Mouse (Mus musculus) lung, embryonic 15.5 days (tissue): ENCODE data around the gene Gm10309. TPM values are rescaled to one million over a fixed set of nuclear protein-coding genes. Genes with fewer than 3 reads are reported as not detected.

Source experiments
- ATAC-seq: fragments of 200-750 bp; cut with Nextera tagmentation; 2 replicates; pipeline ENCODE4 v1.8.0; 2017; ENCODE audit warnings: moderate number of reproducible peaks, borderline replicate concordance; ENCODE audit not compliant: low FRiP score, low TSS enrichment; ENCODE audit errors: extremely low read depth
- H3K27ac ChIP-seq: fragments of 300-500 bp; sonication (generic); 2 replicates; pipeline ENCODE4 v1.5.1; 2015; ENCODE audit warnings: moderate library complexity, mild to moderate bottlenecking, inconsistent platforms
- H3K27me3 ChIP-seq: fragments of 300-500 bp; sonication (generic); 2 replicates; pipeline ENCODE4 v1.6.1; 2015; ENCODE audit warnings: inconsistent platforms
- H3K36me3 ChIP-seq: fragments of 300-500 bp; sonication (generic); 2 replicates; pipeline ENCODE4 v1.6.1; 2015; ENCODE audit warnings: inconsistent platforms
- H3K4me1 ChIP-seq: fragments of 300-500 bp; sonication (generic); 2 replicates; pipeline ENCODE4 v1.6.1; 2015; ENCODE audit warnings: inconsistent platforms
- H3K4me2 ChIP-seq: fragments of 300-500 bp; sonication (generic); 2 replicates; pipeline ENCODE4 v1.6.1; 2015; ENCODE audit warnings: inconsistent platforms, mild to moderate bottlenecking, moderate library complexity
- H3K4me3 ChIP-seq: fragments of 300-500 bp; sonication (generic); 2 replicates; pipeline ENCODE4 v1.5.1; 2015; ENCODE audit warnings: mild to moderate bottlenecking, inconsistent platforms
- H3K9ac ChIP-seq: fragments of 300-500 bp; sonication (generic); 2 replicates; pipeline ENCODE4 v1.6.1; 2015; ENCODE audit warnings: inconsistent platforms
- H3K9me3 ChIP-seq: fragments of 300-500 bp; sonication (generic); 2 replicates; pipeline ENCODE4 v1.6.1; 2016; ENCODE audit warnings: inconsistent platforms
- WGBS: fragments of 180-500 bp; shearing (Covaris S2); methylation state at CpG from one replicate; pipeline ENCODE4 v1.1.7; 2015; 5-methylcytosine and 5-hydroxymethylcytosine counted together
- polyA plus RNA-seq: library from polyadenylated mRNA; unstranded; fragments of >200 nt; fragmentation: Nextera tagmentation; extraction: Ambion mirVana; gene quantifications from 2 replicates; pipeline ENCODE4 v1.2.1, GENCODE M21; 2015

Gene Gm10309
- polyA plus RNA-seq: 0.25 and 0.40 TPM in 2 replicates

- ATAC-seq: no peak
- H3K36me3 ChIP-seq: no peaks in the 10 kb centered on the region
- no peaks in the 10 kb centered on the region for H3K9me3 ChIP-seq
- 76% methylated on average over 8 of the region's 8 CpGs for WGBS
- no peak within 1 kb of the TSS for H3K4me2 ChIP-seq
- H3K4me1 ChIP-seq: peaks cover 8% of the 10 kb centered on the region; the same call in 1 of the 2 replicates
- no peak within 1 kb of the TSS for H3K4me3 ChIP-seq
- H3K9ac ChIP-seq: no peak within 1 kb of the TSS
- H3K27ac ChIP-seq: 0 out of 2 replicates have a peak within 1 kb of the TSS, but pooled peaks have one; percentile 15
- no peaks in the 10 kb centered on the region for H3K27me3 ChIP-seq
These were observed at the start of gene Gm10309 for GRCm38 (mm10) chr17:86505183-86505631. Gene Gm10309, minus strand, starts transcription at chr17:86505232.

- WGBS: 57% methylated on average over 6 of the region's 6 CpGs
- no peak overlapping the region for H3K27ac ChIP-seq
- no peaks in the 10 kb centered on the region for H3K27me3 ChIP-seq
- no peaks in the 10 kb centered on the region for H3K9me3 ChIP-seq
- H3K4me3 ChIP-seq: no peak overlapping the region
- H3K36me3 ChIP-seq: no peaks in the 10 kb centered on the region
- H3K4me1 ChIP-seq: no peaks in the 10 kb centered on the region
- no peak overlapping the region for H3K9ac ChIP-seq
- H3K4me2 ChIP-seq: no peak overlapping the region
- ATAC-seq: no peak
These were observed 47.0 kb upstream of the Gm10309 start for GRCm38 (mm10) chr17:86551995-86552394.

- Histone ChIP-seq H3K4me3 (no peak overlapping the region), H3K4me2 (no peak overlapping the region), H3K4me1 (no peaks in the 10 kb centered on the region), H3K27me3 (no peaks in the 10 kb centered on the region), H3K36me3 (no peaks in the 10 kb centered on the region), H3K27ac (no peak overlapping the region), H3K9me3 (no peaks in the 10 kb centered on the region), H3K9ac (no peak overlapping the region)
- WGBS: 48% methylated on average over 10 of the region's 10 CpGs
- no peak for ATAC-seq
These were observed 46.5 kb upstream of the Gm10309 start for GRCm38 (mm10) chr17:86551561-86551960.

- WGBS: 83% methylated on average over 10 of the region's 10 CpGs
- no peak overlapping the region for H3K27ac ChIP-seq
These were observed 44.1 kb upstream of the Gm10309 start for GRCm38 (mm10) chr17:86549128-86549527.

GRCm38 (mm10) chr17:86546529-86546928, 41.5 kb upstream of the Gm10309 start:
- Histone ChIP-seq H3K9ac (no peak overlapping the region), H3K9me3 (no peaks in the 10 kb centered on the region), H3K4me3 (no peak overlapping the region), H3K27ac (no peak overlapping the region), H3K36me3 (no peaks in the 10 kb centered on the region), H3K27me3 (no peaks in the 10 kb centered on the region), H3K4me2 (no peak overlapping the region), H3K4me1 (no peaks in the 10 kb centered on the region)
- WGBS: 64% methylated on average over 7 of the region's 7 CpGs
- ATAC-seq: no peak

More at GRCm38 (mm10) chr17:86549128-86549527, 44.1 kb upstream of the Gm10309 start:
- Histone ChIP-seq H3K4me3 (no peak overlapping the region), H3K4me1 (no peaks in the 10 kb centered on the region), H3K9ac (no peak overlapping the region), H3K9me3 (no peaks in the 10 kb centered on the region), H3K36me3 (no peaks in the 10 kb centered on the region), H3K27me3 (no peaks in the 10 kb centered on the region), H3K4me2 (no peak overlapping the region)
- ATAC-seq: no peak

GRCm38 (mm10) chr17:86539881-86540430, 34.9 kb upstream of the Gm10309 start:
- H3K9me3 ChIP-seq: no peaks in the 10 kb centered on the region
- no peaks in the 10 kb centered on the region for H3K27me3 ChIP-seq
- ATAC-seq: no peak
- H3K4me1 ChIP-seq: peaks cover 22% of the 10 kb centered on the region
- 73% methylated on average over 18 of the region's 18 CpGs for WGBS
- H3K4me3 ChIP-seq: no peak overlapping the region
- no peaks in the 10 kb centered on the region for H3K36me3 ChIP-seq
- H3K27ac ChIP-seq: no peak overlapping the region
- no peak overlapping the region for H3K9ac ChIP-seq
- H3K4me2 ChIP-seq: no peak overlapping the region

GRCm38 (mm10) chr17:86535827-86536656, 31.0 kb upstream of the Gm10309 start:
- Histone ChIP-seq H3K36me3 (no peaks in the 10 kb centered on the region), H3K27me3 (no peaks in the 10 kb centered on the region), H3K4me3 (peak overlapping the region; percentile 27), H3K9me3 (no peaks in the 10 kb centered on the region), H3K4me1 (peaks cover 27% of the 10 kb centered on the region), H3K4me2 (peak overlapping the region; percentile 64), H3K9ac (peak overlapping the region; percentile 21), H3K27ac (peak overlapping the region; percentile 59)
- 4% methylated on average over 22 of the region's 22 CpGs for WGBS
- peak; percentile 79 for ATAC-seq

- ATAC-seq: no peak
- H3K9ac ChIP-seq: no peak overlapping the region
- H3K9me3 ChIP-seq: no peaks in the 10 kb centered on the region
- H3K36me3 ChIP-seq: no peaks in the 10 kb centered on the region
- H3K27ac ChIP-seq: 0 out of 2 replicates have a peak overlapping the region, but pooled peaks have one; percentile 31
- no peaks in the 10 kb centered on the region for H3K27me3 ChIP-seq
- H3K4me1 ChIP-seq: peaks cover 31% of the 10 kb centered on the region
- no peak overlapping the region for H3K4me2 ChIP-seq
- WGBS: 62% methylated on average over 10 of the region's 10 CpGs
- H3K4me3 ChIP-seq: no peak overlapping the region
These were observed 30.1 kb upstream of the Gm10309 start for GRCm38 (mm10) chr17:86535096-86535495.

GRCm38 (mm10) chr17:86533549-86533851, 28.5 kb upstream of the Gm10309 start:
- Histone ChIP-seq H3K4me1 (peaks cover 29% of the 10 kb centered on the region), H3K4me2 (no peak overlapping the region), H3K9ac (no peak overlapping the region), H3K36me3 (no peaks in the 10 kb centered on the region), H3K4me3 (no peak overlapping the region), H3K27me3 (no peaks in the 10 kb centered on the region), H3K27ac (no peak overlapping the region), H3K9me3 (no peaks in the 10 kb centered on the region)
- ATAC-seq: no peak
- WGBS: 74% methylated on average over 11 of the region's 11 CpGs

- H3K9me3 ChIP-seq: no peaks in the 10 kb centered on the region
- no peaks in the 10 kb centered on the region for H3K27me3 ChIP-seq
- no peak for ATAC-seq
- no peak overlapping the region for H3K4me2 ChIP-seq
- H3K9ac ChIP-seq: no peak overlapping the region
- H3K36me3 ChIP-seq: no peaks in the 10 kb centered on the region
- H3K4me1 ChIP-seq: peaks cover 29% of the 10 kb centered on the region
- no peak overlapping the region for H3K27ac ChIP-seq
- H3K4me3 ChIP-seq: no peak overlapping the region
- WGBS: 59% methylated on average over 17 of the region's 17 CpGs
These were observed 27.9 kb upstream of the Gm10309 start for GRCm38 (mm10) chr17:86532783-86533548.

GRCm38 (mm10) chr17:86531231-86531630, 26.2 kb upstream of the Gm10309 start:
- Histone ChIP-seq H3K27me3 (no peaks in the 10 kb centered on the region), H3K9me3 (no peaks in the 10 kb centered on the region), H3K9ac (no peak overlapping the region), H3K27ac (no peak overlapping the region), H3K4me1 (peaks cover 18% of the 10 kb centered on the region; the same call in 1 of the 2 replicates), H3K4me2 (no peak overlapping the region), H3K36me3 (no peaks in the 10 kb centered on the region), H3K4me3 (no peak overlapping the region)
- 82% methylated on average over 6 of the region's 6 CpGs for WGBS
- ATAC-seq: no peak
